Mouse (Mus musculus): Measurements from ENCODE around the gene Fxr1. TPM values are rescaled to one million over a fixed set of nuclear protein-coding genes. Genes with fewer than 3 reads are reported as not detected.

The Fxr1 gene
- 11.4 and 18.0 TPM in 2 replicates for polyA plus RNA-seq (2012; rRNA removed)

DNA sequence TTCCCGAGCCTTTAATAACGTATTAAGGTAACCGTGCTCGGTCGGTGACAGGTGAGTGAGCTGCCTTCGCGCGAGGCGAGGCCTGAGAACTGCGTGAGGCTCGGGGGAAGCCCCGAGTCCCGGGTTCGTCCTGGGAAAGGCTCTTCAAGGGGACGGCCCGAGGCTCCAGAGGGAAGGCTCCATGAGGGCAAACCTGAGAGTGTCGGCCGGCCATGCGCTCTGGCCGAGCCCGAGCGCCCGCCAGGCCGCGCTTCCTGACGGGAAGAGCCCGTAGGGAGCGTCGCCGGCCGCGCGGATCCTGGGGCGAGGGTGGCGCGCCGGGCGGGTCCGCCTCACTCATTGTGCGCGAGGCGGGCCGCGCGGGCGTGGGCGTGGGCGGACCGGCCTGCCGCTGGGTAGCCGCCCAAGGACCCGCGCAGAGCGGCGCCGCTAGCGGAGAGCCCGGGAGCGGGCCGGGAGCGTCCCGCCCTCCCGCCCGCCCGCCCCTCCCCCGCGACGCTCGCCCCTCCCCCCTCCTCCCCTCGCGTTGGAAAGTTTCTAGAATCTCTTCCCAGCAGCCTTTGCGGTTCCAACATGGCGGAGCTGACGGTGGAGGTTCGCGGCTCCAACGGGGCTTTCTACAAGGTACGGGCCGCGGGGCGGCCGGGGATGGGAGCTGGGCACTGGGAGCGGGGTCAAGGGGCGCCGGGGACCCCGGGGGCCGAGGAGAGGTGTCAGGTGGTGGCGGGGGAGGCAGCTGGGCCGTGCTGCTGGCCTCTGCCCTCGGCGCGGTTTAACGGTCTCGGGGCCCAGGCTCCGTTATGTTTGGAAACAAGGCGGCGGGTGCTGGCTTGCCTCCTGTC is at the start of gene Fxr1:
TSS of gene Fxr1 (plus strand) at position 404 of the 842 bp plus-strand sequence.
- Histone ChIP-seq H3K4me1 (ENCODE audit: control insufficient read depth, insufficient read depth, low read length) (peaks cover 3% of the 10 kb centered on the region; the same call in 1 of the 2 replicates), H3K27ac (ENCODE audit: insufficient read depth, low read depth, low read length) (peak within 1 kb of the TSS; percentile 55), H3K36me3 (ENCODE audit: control insufficient read depth, insufficient read depth, low read length) (no peaks in the 10 kb centered on the region), H3K4me3 (ENCODE audit: insufficient read depth, low read depth, low read length) (peak within 1 kb of the TSS; percentile 91), H3K27me3 (replicated peaks; ENCODE audit: control insufficient read depth, insufficient read depth, low read length) (no peaks in the 10 kb centered on the region)
- DNase-seq = peak; percentile 94
- TF ChIP-seq CTCF (conservative IDR thresholded peaks at IDR 0.05; ENCODE audit: insufficient read depth, insufficient read length, low read depth, low read length) (no peak), POLR2A (IDR thresholded peaks at IDR 0.05; ENCODE audit: low read depth, low read length) (peak; percentile 61)
- WGBS = 2% methylated on average over 96 of the region's 97 CpGs

DNA sequence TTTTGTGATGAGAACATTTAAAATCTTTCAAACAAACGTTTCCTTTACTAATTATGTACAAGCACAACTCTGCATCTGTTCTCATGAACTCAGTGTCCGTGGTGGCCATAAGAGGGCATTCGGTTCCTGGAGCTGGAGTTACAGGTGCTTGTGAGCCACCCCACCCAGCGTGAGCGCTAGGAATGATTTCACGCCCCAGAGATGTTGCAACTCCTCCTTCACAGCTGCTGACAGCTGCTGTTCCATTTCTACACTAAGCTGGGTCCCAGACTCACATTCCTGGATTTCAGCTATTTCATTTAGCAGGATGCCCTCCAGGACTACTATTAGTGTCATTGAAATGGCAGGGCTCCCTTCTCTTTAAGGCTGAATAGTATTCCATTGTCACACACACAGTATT is 40.3 kb upstream of the Fxr1 start:
- Histone ChIP-seq H3K27me3 (replicated peaks; ENCODE audit: control insufficient read depth, insufficient read depth, low read length) (no peaks in the 10 kb centered on the region), H3K4me1 (ENCODE audit: control insufficient read depth, insufficient read depth, low read length) (no peaks in the 10 kb centered on the region), H3K36me3 (ENCODE audit: control insufficient read depth, insufficient read depth, low read length) (no peaks in the 10 kb centered on the region), H3K4me3 (ENCODE audit: insufficient read depth, low read depth, low read length) (no peak overlapping the region), H3K27ac (ENCODE audit: insufficient read depth, low read depth, low read length) (no peak overlapping the region)
- 45% methylated on average over 6 of the region's 6 CpGs for WGBS
- TF ChIP-seq POLR2A (IDR thresholded peaks at IDR 0.05; ENCODE audit: low read depth, low read length) (no peak), CTCF (conservative IDR thresholded peaks at IDR 0.05; ENCODE audit: insufficient read depth, insufficient read length, low read depth, low read length) (no peak)
- no peak for DNase-seq

DNA sequence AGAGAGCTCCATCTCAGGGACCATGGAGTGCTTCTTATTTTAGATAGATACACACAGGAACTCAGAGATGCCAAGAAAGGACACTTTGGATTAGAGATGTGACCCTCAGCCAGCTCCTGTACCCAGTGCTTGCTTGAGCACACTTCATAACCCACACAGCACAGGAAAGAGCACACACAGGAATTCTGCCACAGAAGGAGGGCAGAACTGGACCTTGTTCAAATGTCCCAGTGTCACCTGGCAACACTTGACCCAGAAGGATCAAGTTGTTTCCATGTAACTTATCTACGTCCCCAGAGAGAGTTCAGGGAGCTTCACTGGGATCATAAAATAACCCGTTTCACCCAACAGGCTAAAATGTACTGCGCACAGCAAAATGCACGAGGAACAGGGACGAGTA is 37.0 kb upstream of the Fxr1 start:
- H3K27ac ChIP-seq (ENCODE audit: insufficient read depth, low read depth, low read length) = no peak overlapping the region
- H3K4me3 ChIP-seq (ENCODE audit: insufficient read depth, low read depth, low read length) = no peak overlapping the region
- H3K4me1 ChIP-seq (ENCODE audit: control insufficient read depth, insufficient read depth, low read length) = no peaks in the 10 kb centered on the region
- no peak for TF ChIP-seq POLR2A (IDR thresholded peaks at IDR 0.05; ENCODE audit: low read depth, low read length)
- no peak for TF ChIP-seq CTCF (conservative IDR thresholded peaks at IDR 0.05; ENCODE audit: insufficient read depth, insufficient read length, low read depth, low read length)
- no peaks in the 10 kb centered on the region for H3K36me3 ChIP-seq (ENCODE audit: control insufficient read depth, insufficient read depth, low read length)
- DNase-seq = no peak
- WGBS = 67% methylated on average over 5 of the region's 5 CpGs
- H3K27me3 ChIP-seq (replicated peaks; ENCODE audit: control insufficient read depth, insufficient read depth, low read length) = no peaks in the 10 kb centered on the region

DNA sequence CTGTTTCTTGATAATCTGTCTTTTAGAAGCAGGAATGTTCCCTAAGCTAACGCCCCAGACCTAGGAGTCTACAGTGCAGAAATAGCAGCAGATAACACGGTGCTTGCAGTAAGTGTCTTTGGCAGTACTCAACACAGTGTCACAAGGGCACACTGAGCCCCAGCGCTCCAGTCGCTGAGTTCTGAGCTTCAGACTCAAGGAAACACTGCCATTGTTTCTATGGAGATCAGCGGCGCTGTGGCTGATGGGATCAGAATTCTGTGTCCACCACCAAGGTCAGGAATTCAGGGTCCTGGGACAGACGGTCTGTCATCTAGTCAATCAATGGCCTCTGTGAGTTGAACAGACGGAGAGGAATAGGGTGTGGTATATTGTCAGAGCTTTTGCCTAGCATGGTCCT is 30.4 kb upstream of the Fxr1 start:
- WGBS = 83% methylated on average over 8 of the region's 8 CpGs
- TF ChIP-seq POLR2A (IDR thresholded peaks at IDR 0.05; ENCODE audit: low read depth, low read length) (no peak), CTCF (conservative IDR thresholded peaks at IDR 0.05; ENCODE audit: insufficient read depth, insufficient read length, low read depth, low read length) (no peak)

DNA sequence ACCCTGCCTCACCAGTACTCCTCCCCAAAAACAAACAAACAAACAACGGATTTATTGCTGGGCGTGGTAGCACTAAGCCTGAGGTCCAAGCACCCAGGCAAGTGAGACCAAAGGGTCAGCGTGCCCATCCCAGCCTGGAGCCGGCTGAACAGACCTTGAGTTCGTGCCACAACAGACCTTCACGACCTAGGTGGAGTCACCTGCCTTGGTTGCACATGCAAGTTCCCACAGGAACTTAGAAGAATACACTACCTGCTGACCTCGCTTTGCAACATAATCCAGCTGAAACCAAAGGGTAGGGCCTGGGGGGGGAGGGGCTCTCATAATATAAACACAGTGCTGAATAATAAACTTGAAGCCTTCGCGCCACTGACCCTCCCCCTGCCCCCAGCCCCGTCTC is 29.3 kb upstream of the Fxr1 start:
- no peak for DNase-seq
- no peaks in the 10 kb centered on the region for H3K4me1 ChIP-seq (ENCODE audit: control insufficient read depth, insufficient read depth, low read length)
- H3K36me3 ChIP-seq (ENCODE audit: control insufficient read depth, insufficient read depth, low read length) = no peaks in the 10 kb centered on the region
- no peak overlapping the region for H3K4me3 ChIP-seq (ENCODE audit: insufficient read depth, low read depth, low read length)
- H3K27me3 ChIP-seq (replicated peaks; ENCODE audit: control insufficient read depth, insufficient read depth, low read length) = no peaks in the 10 kb centered on the region
- TF ChIP-seq POLR2A (IDR thresholded peaks at IDR 0.05; ENCODE audit: low read depth, low read length) (no peak), CTCF (conservative IDR thresholded peaks at IDR 0.05; ENCODE audit: insufficient read depth, insufficient read length, low read depth, low read length) (no peak)
- no peak overlapping the region for H3K27ac ChIP-seq (ENCODE audit: insufficient read depth, low read depth, low read length)
- WGBS = 72% methylated on average over 10 of the region's 10 CpGs

More for the DNA sequence above, 30.4 kb upstream of the Fxr1 start:
- no peak overlapping the region for H3K4me3 ChIP-seq (ENCODE audit: insufficient read depth, low read depth, low read length)
- no peaks in the 10 kb centered on the region for H3K36me3 ChIP-seq (ENCODE audit: control insufficient read depth, insufficient read depth, low read length)
- no peak overlapping the region for H3K27ac ChIP-seq (ENCODE audit: insufficient read depth, low read depth, low read length)
- no peaks in the 10 kb centered on the region for H3K4me1 ChIP-seq (ENCODE audit: control insufficient read depth, insufficient read depth, low read length)
- no peak for DNase-seq
- H3K27me3 ChIP-seq (replicated peaks; ENCODE audit: control insufficient read depth, insufficient read depth, low read length) = no peaks in the 10 kb centered on the region

DNA sequence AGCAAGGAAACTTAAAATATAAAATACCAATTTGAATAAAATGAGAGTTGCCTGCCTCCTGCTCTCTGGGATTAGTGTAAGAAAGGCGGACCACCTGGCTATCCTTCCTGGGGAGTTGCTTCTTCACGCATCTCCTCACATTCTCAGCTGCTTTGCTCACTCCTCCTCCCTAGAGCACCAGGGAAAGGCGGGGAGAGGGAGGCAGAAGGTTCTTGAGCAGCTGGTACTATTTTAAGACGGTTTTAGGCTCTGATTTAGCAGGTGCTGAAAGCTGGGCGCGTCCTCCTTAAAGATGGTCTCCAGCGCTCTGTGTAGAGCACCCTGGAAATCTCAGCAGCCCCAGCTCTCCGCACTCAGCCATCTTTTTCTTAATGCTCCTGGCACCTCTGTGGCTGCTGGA is 28.8 kb upstream of the Fxr1 start:
- no peak overlapping the region for H3K27ac ChIP-seq (ENCODE audit: insufficient read depth, low read depth, low read length)
- no peaks in the 10 kb centered on the region for H3K36me3 ChIP-seq (ENCODE audit: control insufficient read depth, insufficient read depth, low read length)
- no peak overlapping the region for H3K4me3 ChIP-seq (ENCODE audit: insufficient read depth, low read depth, low read length)
- WGBS = 82% methylated on average over 8 of the region's 8 CpGs
- DNase-seq = no peak
- no peaks in the 10 kb centered on the region for H3K4me1 ChIP-seq (ENCODE audit: control insufficient read depth, insufficient read depth, low read length)
- TF ChIP-seq CTCF (conservative IDR thresholded peaks at IDR 0.05; ENCODE audit: insufficient read depth, insufficient read length, low read depth, low read length) (no peak), POLR2A (IDR thresholded peaks at IDR 0.05; ENCODE audit: low read depth, low read length) (no peak)
- H3K27me3 ChIP-seq (replicated peaks; ENCODE audit: control insufficient read depth, insufficient read depth, low read length) = no peaks in the 10 kb centered on the region

DNA sequence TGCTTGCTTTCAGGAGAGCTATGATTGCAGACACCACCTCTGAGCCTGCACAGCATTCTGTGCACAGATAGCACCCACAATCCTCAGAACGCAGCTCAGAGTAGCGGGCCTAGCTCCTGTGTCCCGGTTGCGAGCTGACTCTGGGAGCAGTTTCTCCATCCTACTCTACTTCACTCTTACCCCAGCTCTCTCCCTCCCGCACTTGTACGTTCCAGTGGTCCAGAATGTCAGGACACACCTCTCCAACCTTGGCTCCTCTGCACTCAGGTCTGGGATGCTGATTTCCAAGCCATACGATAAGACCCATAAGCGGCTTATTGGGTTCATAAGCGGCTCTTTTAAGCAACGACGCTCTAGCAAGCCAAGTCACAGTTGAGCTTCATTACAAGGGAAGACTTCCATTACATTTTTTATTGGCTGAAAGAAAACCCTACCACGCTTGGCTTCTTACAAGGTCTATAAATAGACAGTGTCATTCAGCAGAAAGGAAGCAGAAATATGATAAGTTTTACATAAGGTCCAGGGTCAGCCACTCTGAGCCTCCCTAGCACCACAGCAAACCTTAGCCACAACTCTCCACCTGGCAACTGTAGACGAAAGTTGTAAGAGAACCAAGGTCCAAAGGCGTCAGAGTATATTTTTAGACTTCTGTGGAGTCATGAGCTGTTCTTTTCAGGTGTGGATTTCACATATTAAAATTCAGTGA is 26.2 kb upstream of the Fxr1 start:
- whole genome bisulfite sequencing = 63% methylated on average over 14 of the region's 14 CpGs

More for the DNA sequence above, 26.2 kb upstream of the Fxr1 start:
- no peak for TF ChIP-seq CTCF (conservative IDR thresholded peaks at IDR 0.05; ENCODE audit: insufficient read depth, insufficient read length, low read depth, low read length)
- TF ChIP-seq POLR2A (IDR thresholded peaks at IDR 0.05; ENCODE audit: low read depth, low read length) = no peak
- no peak overlapping the region for H3K4me3 ChIP-seq (ENCODE audit: insufficient read depth, low read depth, low read length)
- no peak overlapping the region for H3K27ac ChIP-seq (ENCODE audit: insufficient read depth, low read depth, low read length)
- no peaks in the 10 kb centered on the region for H3K36me3 ChIP-seq (ENCODE audit: control insufficient read depth, insufficient read depth, low read length)
- H3K27me3 ChIP-seq (replicated peaks; ENCODE audit: control insufficient read depth, insufficient read depth, low read length) = no peaks in the 10 kb centered on the region
- no peak for DNase-seq
- no peaks in the 10 kb centered on the region for H3K4me1 ChIP-seq (ENCODE audit: control insufficient read depth, insufficient read depth, low read length)
